Mouse (Mus musculus) Patski (cell line): ENCODE data around the gene Agpat4. TPM values are rescaled to one million over a fixed set of nuclear protein-coding genes. Genes with fewer than 3 reads are reported as not detected.
"Not testable (repeated sequence)": the region's sequence is repeated elsewhere in the genome, so short reads cannot be mapped to it uniquely, and the experiment has no call there.

Experiments used
- ATAC-seq: fragments of 100-300 bp; one replicate; pipeline ENCODE4 v1.8.0; 2021
- CTCF ChIA-PET: fragments of 350-600 bp; sonication (Branson Sonifier 250); formaldehyde crosslinking; loops from one replicate; lab custom pipeline; 2022; ENCODE audit warnings: inconsistent platforms; lab: Charles Lee
- POLR2A ChIA-PET: fragments of 350-600 bp; sonication (Branson Sonifier 250); formaldehyde crosslinking; loops from one replicate; lab custom pipeline; 2022; ENCODE audit warnings: antibody characterized with exemption, inconsistent platforms; lab: Charles Lee
- DNase-seq: peaks from one replicate; pipeline ENCODE4 v3.0.0-alpha.2; 2011; ENCODE audit warnings: low read depth, low spot score
- H3K27me3 ChIP-seq: fragments of 371-371 bp; one replicate; pipeline ENCODE4 v1.5.1; 2021
- CTCF ChIP-seq: fragments of 100-300 bp; IDR thresholded peaks from one replicate; pipeline ENCODE4 v1.5.1; 2021
- in situ Hi-C: fragments of 300-500 bp; cut with MboI; formaldehyde crosslinking; loops from 3 replicates; pipeline ENCODE4 v1.11.1; 2018; ENCODE audit warnings: low pct_unique_long_range_greater_than_20kb, mixed read lengths
- polyA plus RNA-seq: library from polyadenylated mRNA; unstranded; gene quantifications from one replicate; pipeline ENCODE4 v1.2.3, GENCODE M21; 2021

The Agpat4 gene
- polyA plus RNA-seq, 1 experiment from 2014 or later, result 44.2 TPM

DNA sequence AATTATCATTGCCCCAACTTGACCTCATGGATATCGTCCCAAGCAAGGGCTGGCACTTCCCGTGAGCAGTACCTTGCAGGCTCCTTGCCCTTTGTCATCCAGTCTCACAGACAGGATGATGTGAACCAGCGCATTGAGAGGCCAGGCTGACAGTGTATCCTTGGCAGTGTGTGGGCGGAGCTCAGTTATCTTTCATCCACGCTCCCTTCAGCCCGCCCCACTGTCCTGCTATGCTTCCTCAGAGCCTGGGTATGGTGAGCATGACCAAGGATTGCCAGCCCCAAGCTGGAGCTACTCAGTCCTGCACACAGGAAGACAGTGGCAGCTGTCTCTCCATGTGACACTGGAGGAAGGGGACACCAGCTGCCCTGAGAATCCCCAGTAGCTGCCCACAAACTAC lies 97.7 kb downstream of the Agpat4 start:
- ChIA-PET POLR2A (no interaction called here), CTCF (interaction anchor here (0.8 to 1.0 kb wide), 2 partner anchors 177 to 180 kb away, joined by 3 to 4 read pairs; no protein-coding TSS in a partner anchor)
- in situ Hi-C loops, result no loop called here
- ATAC-seq (no peak), DNase-seq (no peak)
- no peaks in the 10 kb centered on the region for H3K27me3 ChIP-seq
- TF ChIP-seq CTCF, result no peak

- ChIA-PET POLR2A (no interaction called here), CTCF (interaction anchor here (1.1 to 1.5 kb wide), 2 partner anchors 11 to 79 kb away, joined by 3 to 4 read pairs; no protein-coding TSS in a partner anchor)
- DNase-seq (no peak), ATAC-seq (no peak)
- in situ Hi-C loops, result no loop called here
- TF ChIP-seq CTCF, result no peak
- H3K27me3 ChIP-seq, result no peaks in the 10 kb centered on the region
Measured at GRCm38 (mm10) chr17:12221926-12222325, 103.4 kb downstream of the Agpat4 start.

- ATAC-seq (no peak), DNase-seq (no peak)
- ChIA-PET CTCF (interaction anchor here (1.0 to 1.5 kb wide), 2 partner anchors 77 to 148 kb away, joined by 3 read pairs; no protein-coding TSS in a partner anchor), POLR2A (no interaction called here)
- H3K27me3 ChIP-seq, result no peaks in the 10 kb centered on the region
- in situ Hi-C loops, result no loop called here
- no peak for TF ChIP-seq CTCF
Measured at GRCm38 (mm10) chr17:12223682-12224081, 105.2 kb downstream of the Agpat4 start.

DNA sequence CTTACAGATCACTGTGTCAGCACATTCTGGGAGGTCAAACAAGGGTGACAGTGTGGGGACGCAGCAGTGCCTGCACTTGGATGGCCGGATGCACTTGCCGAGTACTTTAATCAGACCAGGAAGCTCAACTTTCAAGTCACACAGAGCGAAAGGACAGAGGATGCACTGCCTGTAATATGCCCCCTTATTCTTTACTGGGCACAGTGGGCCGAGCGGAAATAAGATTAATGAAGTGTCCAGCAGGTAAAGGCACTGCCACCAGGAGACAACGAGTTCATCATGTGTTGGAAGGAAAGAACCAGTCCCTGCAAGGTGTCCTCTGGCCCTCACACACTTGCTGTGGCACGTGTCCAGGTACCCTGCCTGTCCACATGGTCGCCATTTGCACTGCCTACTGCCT lies 105.6 kb downstream of the Agpat4 start:
- CTCF ChIA-PET, result no interaction called here
- DNase-seq (no peak), ATAC-seq (no peak)
- in situ Hi-C loops, result no loop called here
- no peak for TF ChIP-seq CTCF
- no peaks in the 10 kb centered on the region for H3K27me3 ChIP-seq
- POLR2A ChIA-PET, result no interaction called here

DNA sequence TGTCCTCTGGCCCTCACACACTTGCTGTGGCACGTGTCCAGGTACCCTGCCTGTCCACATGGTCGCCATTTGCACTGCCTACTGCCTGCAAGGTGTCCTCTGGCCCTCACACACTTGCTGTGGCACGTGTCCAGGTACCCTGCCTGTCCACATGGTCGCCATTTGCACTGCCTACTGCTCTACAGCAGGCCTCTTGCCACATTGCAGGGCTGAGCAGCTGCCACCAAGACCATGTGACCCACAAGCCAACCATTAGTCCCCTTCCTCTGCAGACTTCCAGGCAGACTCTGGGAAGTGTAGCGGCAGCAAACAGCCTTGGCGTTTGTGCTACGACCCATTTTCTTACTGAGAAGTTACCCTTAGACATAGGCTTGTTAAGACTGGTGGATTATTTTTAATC lies 106.0 kb downstream of the Agpat4 start:
- in situ Hi-C loops, POLR2A ChIA-PET, H3K27me3 ChIP-seq, DNase-seq, ATAC-seq, CTCF ChIA-PET: not testable (repeated sequence)

- CTCF ChIA-PET, result no interaction called here
- POLR2A ChIA-PET, result interaction anchor here (0.8 kb wide), 1 partner anchor 48 kb away, joined by 3 read pairs; no protein-coding TSS in a partner anchor
- TF ChIP-seq CTCF, result no peak
- no peak for DNase-seq
- ATAC-seq, result no peak
- in situ Hi-C loops, result no loop called here
- no peaks in the 10 kb centered on the region for H3K27me3 ChIP-seq
Measured at GRCm38 (mm10) chr17:12225227-12225626, 106.7 kb downstream of the Agpat4 start.

- in situ Hi-C loops, result no loop called here
- CTCF ChIA-PET, result interaction anchor here (0.7 to 1.4 kb wide), 3 partner anchors 9 to 47 kb away, joined by 3 to 4 read pairs (median 3); no protein-coding TSS in a partner anchor
- DNase-seq (no peak), ATAC-seq (no peak)
- no peaks in the 10 kb centered on the region for H3K27me3 ChIP-seq
- POLR2A ChIA-PET, result no interaction called here
- TF ChIP-seq CTCF, result no peak
Measured at GRCm38 (mm10) chr17:12226551-12226950, 108.0 kb downstream of the Agpat4 start.

DNA sequence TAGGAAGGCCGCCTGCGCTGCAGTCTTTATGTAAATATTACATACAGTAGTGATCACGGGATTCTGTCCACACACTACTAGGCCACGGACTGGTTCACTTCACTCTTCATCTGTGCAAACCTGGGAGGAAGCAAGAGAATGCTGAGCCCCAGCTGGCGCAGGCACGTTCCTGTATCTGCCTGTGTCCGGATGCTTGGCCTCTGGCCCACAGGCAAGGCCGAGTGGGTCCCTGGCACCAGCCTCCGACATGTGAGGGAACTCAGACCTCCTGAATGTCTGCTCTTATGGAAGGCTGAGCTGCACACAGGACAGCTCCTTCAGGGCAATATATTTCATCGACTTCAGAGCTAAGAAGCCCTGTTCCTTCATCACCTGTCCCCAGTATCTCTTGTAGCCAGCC lies 109.5 kb downstream of the Agpat4 start:
- H3K27me3 ChIP-seq, result no peaks in the 10 kb centered on the region
- in situ Hi-C loops, result no loop called here
- ChIA-PET CTCF (interaction anchor here (1.0 to 1.7 kb wide), 4 partner anchors 35 to 192 kb away, joined by 3 to 4 read pairs (median 3); no protein-coding TSS in a partner anchor), POLR2A (no interaction called here)
- ATAC-seq (no peak), DNase-seq (no peak)
- no peak for TF ChIP-seq CTCF

DNA sequence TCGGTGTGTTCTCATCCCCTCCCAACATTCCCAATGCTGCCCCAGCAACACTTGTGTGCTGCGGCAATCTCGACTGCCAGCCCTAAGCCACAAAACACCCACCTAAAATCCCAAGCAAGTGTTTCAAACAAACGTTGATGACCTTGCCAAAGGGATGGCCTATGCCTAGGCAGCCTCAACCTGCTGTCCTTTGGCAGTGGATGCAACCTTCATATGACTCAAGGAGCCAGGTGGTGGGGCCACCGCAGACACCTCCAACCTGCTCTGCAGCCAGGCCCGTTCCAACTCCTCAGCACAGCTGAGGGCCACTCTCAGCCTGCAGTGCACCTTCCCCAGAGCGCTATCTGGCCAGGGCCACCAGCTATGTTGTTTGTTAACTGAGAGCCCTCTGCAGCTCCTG lies 110.0 kb downstream of the Agpat4 start:
- ChIA-PET POLR2A (no interaction called here), CTCF (interaction anchor here (1.0 to 1.7 kb wide), 3 partner anchors 35 to 192 kb away, joined by 3 to 4 read pairs (median 3); no protein-coding TSS in a partner anchor)
- in situ Hi-C loops, result no loop called here
- ATAC-seq (no peak), DNase-seq (no peak)
- H3K27me3 ChIP-seq, result no peaks in the 10 kb centered on the region
- TF ChIP-seq CTCF, result no peak

- POLR2A ChIA-PET, result no interaction called here
- no peaks in the 10 kb centered on the region for H3K27me3 ChIP-seq
- DNase-seq (no peak), ATAC-seq (no peak)
- in situ Hi-C loops, result no loop called here
- no peak for TF ChIP-seq CTCF
- CTCF ChIA-PET, result no interaction called here
Measured at GRCm38 (mm10) chr17:12229756-12230155, 111.3 kb downstream of the Agpat4 start.

GRCm38 (mm10) chr17:12230167-12230566 lies 111.7 kb downstream of the Agpat4 start:
- CTCF ChIA-PET, result interaction anchor here (1.0 to 1.1 kb wide), 3 partner anchors 36 to 141 kb away, joined by 3 to 4 read pairs (median 3); no protein-coding TSS in a partner anchor
- ATAC-seq, result no peak
- no peaks in the 10 kb centered on the region for H3K27me3 ChIP-seq
- TF ChIP-seq CTCF, result no peak
- POLR2A ChIA-PET, result no interaction called here
- DNase-seq, result no peak
- in situ Hi-C loops, result no loop called here
